Mouse (Mus musculus) urinary bladder, postnatal 4 days (tissue): Measurements from ENCODE around the gene Cbx5.
"Not testable (repeated sequence)": the region's sequence is repeated elsewhere in the genome, so short reads cannot be mapped to it uniquely, and the experiment has no call there.

Experiments used
- DNase-seq, 2 experiments: peaks; one replicate each; pipeline ENCODE4 v3.0.0; 2021 to 2022; ENCODE audit warnings: low spot score in 2 of 2

Gene Cbx5

GRCm38 (mm10) chr15:103250195-103250740 lies 10.7 kb upstream of the Cbx5 start:
- peak; percentile 58 to 74 for DNase-seq

- not testable (repeated sequence) for DNase-seq
Observed at GRCm38 (mm10) chr15:103249511-103249910, 9.9 kb upstream of the Cbx5 start.

- no peak for DNase-seq
Observed at GRCm38 (mm10) chr15:103248401-103249313, 9.0 kb upstream of the Cbx5 start.

- DNase-seq = no peak
Observed at GRCm38 (mm10) chr15:103247782-103248400, 8.3 kb upstream of the Cbx5 start.

GRCm38 (mm10) chr15:103247078-103247781 lies 7.6 kb upstream of the Cbx5 start:
- no peak for DNase-seq

- DNase-seq = no peak
Observed at GRCm38 (mm10) chr15:103245616-103246015, 6.0 kb upstream of the Cbx5 start.

- DNase-seq = no peak
Observed at GRCm38 (mm10) chr15:103242885-103243284, 3.3 kb upstream of the Cbx5 start.

- not testable (repeated sequence) for DNase-seq
Observed at GRCm38 (mm10) chr15:103241071-103242018, 1.7 kb upstream of the Cbx5 start.

- peak; percentile 87 to 88 for DNase-seq
Observed at GRCm38 (mm10) chr15:103240160-103241028, 778 bp upstream of the Cbx5 start, which contains the start of gene Hnrnpa1. Gene Hnrnpa1, plus strand, starts transcription at chr15:103240432.

GRCm38 (mm10) chr15:103239130-103239684 lies 409 bp downstream of the Cbx5 start:
- peak; percentile 93 to 94 for DNase-seq

- no peak for DNase-seq
Observed at GRCm38 (mm10) chr15:103237295-103237694, 2.3 kb downstream of the Cbx5 start.

- DNase-seq = no peak
Observed at GRCm38 (mm10) chr15:103233119-103233518, 6.5 kb downstream of the Cbx5 start.

- no peak for DNase-seq
Observed at GRCm38 (mm10) chr15:103228904-103229303, 10.7 kb downstream of the Cbx5 start.

- DNase-seq = no peak
Observed at GRCm38 (mm10) chr15:103227572-103227971, 12.0 kb downstream of the Cbx5 start.

- DNase-seq = no peak
Observed at GRCm38 (mm10) chr15:103227022-103227421, 12.6 kb downstream of the Cbx5 start.

- DNase-seq = no peak
Observed at GRCm38 (mm10) chr15:103224161-103224560, 15.5 kb downstream of the Cbx5 start.

- no peak for DNase-seq
Observed at GRCm38 (mm10) chr15:103221386-103221785, 18.2 kb downstream of the Cbx5 start.

GRCm38 (mm10) chr15:103220785-103221184 lies 18.8 kb downstream of the Cbx5 start:
- DNase-seq = no peak

- no peak for DNase-seq
Observed at GRCm38 (mm10) chr15:103216052-103216451, 23.6 kb downstream of the Cbx5 start.
